Comparison of ENCODE assay signal across 14 mouse cellular contexts in genomic region chr13:37060810-37061209, GRCm38 (mm10). TPM values are rescaled to one million over a fixed set of nuclear protein-coding genes. Genes with fewer than 3 reads are reported as not detected.
DNase-seq lines count a peak whose midpoint lies in the region; ATAC-seq lines count a peak whose summit lies in the region.
"Had no signal": no experiment of that assay in that cellular context is flagged by ENCODE, and none has a peak within 500 bp of the region (broad histone marks: within the 10 kb centered on the region; RNA-seq: fewer than 3 reads in every experiment).

No protein-coding gene starts in this region.

- H3K36me3 ChIP-seq in heart, embryonic 12.5 days, result no peaks in the 10 kb centered on the region
- no peaks in the 10 kb centered on the region for H3K36me3 ChIP-seq in embryonic facial prominence, embryonic 11.5 days (replicated peaks; ENCODE audit: control insufficient read depth, insufficient read depth, low read depth, low read length)
- H3K36me3 ChIP-seq: heart, embryonic 13.5 days had no signal

- no peak overlapping the region for H3K4me3 ChIP-seq in heart, embryonic 12.5 days
- no peak overlapping the region for H3K4me3 ChIP-seq in embryonic facial prominence, embryonic 11.5 days (ENCODE audit: low read depth, low read length)
- H3K4me3 ChIP-seq: erythroblast, embryonic 14.5 days; heart, embryonic 13.5 days had no signal

- H3K9me3 ChIP-seq in heart, embryonic 12.5 days (replicated peaks), result no peaks in the 10 kb centered on the region
- no peaks in the 10 kb centered on the region for H3K9me3 ChIP-seq in embryonic facial prominence, embryonic 11.5 days (replicated peaks; ENCODE audit: control insufficient read depth, low read length)
- H3K9me3 ChIP-seq: heart, embryonic 13.5 days had no signal

- H3K9ac ChIP-seq in heart, embryonic 12.5 days, result no peak overlapping the region
- no peak overlapping the region for H3K9ac ChIP-seq in embryonic facial prominence, embryonic 11.5 days (replicated peaks; ENCODE audit: low read length)
- H3K9ac ChIP-seq: heart, embryonic 13.5 days; hindbrain, embryonic 14.5 days had no signal

- H3K4me1 ChIP-seq in heart, embryonic 12.5 days (replicated peaks), result 0 out of 2 replicates have a peak, but pooled peaks cover 5% of the 10 kb centered on the region
- H3K4me1 ChIP-seq in embryonic facial prominence, embryonic 11.5 days (ENCODE audit: control insufficient read depth, insufficient read depth, low read length), result no peaks in the 10 kb centered on the region

- H3K27me3 ChIP-seq in heart, embryonic 12.5 days (replicated peaks), result no peaks in the 10 kb centered on the region
- H3K27me3 ChIP-seq in embryonic facial prominence, embryonic 11.5 days (ENCODE audit: control insufficient read depth, insufficient read depth, low read length), result no peaks in the 10 kb centered on the region
- H3K27me3 ChIP-seq: heart, embryonic 13.5 days had no signal

- 73% methylated on average over 5 of the region's 5 CpGs for WGBS in heart, embryonic 12.5 days
- 32% methylated on average over 5 of the region's 5 CpGs for WGBS in embryonic facial prominence, embryonic 11.5 days

- no peak overlapping the region for H3K4me2 ChIP-seq in heart, embryonic 12.5 days
- H3K4me2 ChIP-seq in embryonic facial prominence, embryonic 11.5 days (ENCODE audit: low read depth, low read length), result no peak overlapping the region
- H3K4me2 ChIP-seq: heart, embryonic 13.5 days; hindbrain, embryonic 14.5 days had no signal

- no peak for ATAC-seq in heart, embryonic 12.5 days (ENCODE audit: insufficient number of reproducible peaks, low FRiP score)
- ATAC-seq in embryonic facial prominence, embryonic 11.5 days (replicated peaks; ENCODE audit: insufficient number of reproducible peaks, low FRiP score, low TSS enrichment, low read depth), result no peak

- peak; percentile 45 for DNase-seq in heart, adult 8-10 months (ENCODE audit: low spot score)
- peak; percentile 66 for DNase-seq in embryonic facial prominence, embryonic 11.5 days (ENCODE audit: low spot score)
- peak; percentile 47 for DNase-seq in hindlimb bud, embryonic 11.5 days (ENCODE audit: extremely low spot score, low read depth, low spot score)
- DNase-seq in lung, postnatal 14 days, result peak; percentile 17
- DNase-seq in right cerebral cortex, postnatal 14 days, result no peak
- no peak for DNase-seq in ovary, postnatal 10 days (ENCODE audit: low spot score)
- no peak for DNase-seq in thymus, postnatal 36 days
- DNase-seq: cerebellum, adult 9-11 months; kidney, adult 18-20 months; thymus, postnatal 4 days had no signal

- no peak overlapping the region for H3K27ac ChIP-seq in heart, embryonic 12.5 days (ENCODE audit: poor library complexity, severe bottlenecking)
- no peak overlapping the region for H3K27ac ChIP-seq in embryonic facial prominence, embryonic 11.5 days (replicated peaks; ENCODE audit: low read depth, low read length)
- H3K27ac ChIP-seq: heart, embryonic 13.5 days; hindbrain, embryonic 14.5 days had no signal

RNA-seq across cellular contexts. Expression of gene F13a1, which starts 10.8 kb away (rescaled TPM):
- total RNA-seq in heart, adult 8-10 months (2022), result 10 to 100 TPM; 16.7 to 21.3 (median 19.7) TPM
- polyA plus RNA-seq in heart, embryonic 12.5 days (2016; fragmentation: Nextera tagmentation; extraction: Ambion mirVana), result 4.8 and 4.9 TPM in 2 replicates
- polyA plus RNA-seq in embryonic facial prominence, embryonic 11.5 days (2014; fragmentation: Nextera tagmentation; extraction: Ambion mirVana), result 4.5 and 5.8 TPM in 2 replicates

Comparison
In these comparisons a context has a peak if more than half of its experiments do, and no peak if none do; other contexts are left out.
1. DNase-seq: peak in heart, adult 8-10 months (single experiment), embryonic facial prominence, embryonic 11.5 days (single experiment), hindlimb bud, embryonic 11.5 days (single experiment) and lung, postnatal 14 days (single experiment); none in right cerebral cortex, postnatal 14 days (single experiment), ovary, postnatal 10 days (single experiment) and thymus, postnatal 36 days (0 of 2).